Mouse (Mus musculus) testis, adult 2 months (tissue): ENCODE results near the gene Ikbke.

ENCODE experiments used
- CTCF ChIP-seq: fragments of 200-500 bp; IDR thresholded peaks from 2 replicates; pipeline ENCODE4 v1.5.1; 2012; ENCODE audit warnings: low read depth, mild to moderate bottlenecking, inconsistent platforms, low read length, moderate library complexity; ENCODE audit not compliant: control insufficient read depth, insufficient read depth, insufficient replicate concordance
- POLR2A ChIP-seq: fragments of 200-500 bp; IDR thresholded peaks from 2 replicates; pipeline ENCODE4 v1.6.1; 2012; ENCODE audit warnings: low read depth, mild to moderate bottlenecking, inconsistent platforms, low read length, moderate library complexity; ENCODE audit not compliant: control insufficient read depth

DNA sequence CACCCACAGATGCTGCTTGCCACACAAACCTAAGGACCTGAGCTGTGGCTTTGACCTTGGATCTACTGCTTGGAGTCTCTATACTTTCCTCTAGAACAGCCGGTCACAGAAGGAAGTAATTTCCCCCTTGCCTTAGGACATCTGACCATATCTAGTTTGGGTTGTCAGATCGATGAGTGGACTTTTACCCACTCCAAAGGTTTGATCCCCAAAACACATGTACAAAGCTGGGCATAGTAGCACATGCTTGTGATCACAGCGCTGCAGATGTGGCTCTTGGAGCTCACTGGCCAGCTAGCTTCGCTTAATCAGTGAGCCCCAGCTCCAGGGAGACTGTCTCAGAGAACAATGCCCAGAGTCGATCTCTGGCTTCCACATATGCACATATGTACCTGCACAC lies 71.3 kb downstream of the Ikbke start:
- TF ChIP-seq CTCF (no peak), POLR2A (no peak)
